Mouse (Mus musculus) frontal cortex, adult (tissue): ENCODE measurements around the gene Gucy2g.
"Not testable (repeated sequence)": the region's sequence is repeated elsewhere in the genome, so short reads cannot be mapped to it uniquely, and the experiment has no call there.

Source experiments
- ATAC-seq: cut with Nextera tagmentation; 2 replicates; pipeline ENCODE4 v1.9.2; 2017; ENCODE audit warnings: mild to moderate bottlenecking, moderate library complexity, mixed read lengths; ENCODE audit not compliant: low TSS enrichment

The Gucy2g gene

GRCm38 (mm10) chr19:55164162-55164561 lies 76.9 kb downstream of the Gucy2g start:
- ATAC-seq: no peak

GRCm38 (mm10) chr19:55162271-55162670 lies 78.8 kb downstream of the Gucy2g start:
- ATAC-seq: no peak

DNA sequence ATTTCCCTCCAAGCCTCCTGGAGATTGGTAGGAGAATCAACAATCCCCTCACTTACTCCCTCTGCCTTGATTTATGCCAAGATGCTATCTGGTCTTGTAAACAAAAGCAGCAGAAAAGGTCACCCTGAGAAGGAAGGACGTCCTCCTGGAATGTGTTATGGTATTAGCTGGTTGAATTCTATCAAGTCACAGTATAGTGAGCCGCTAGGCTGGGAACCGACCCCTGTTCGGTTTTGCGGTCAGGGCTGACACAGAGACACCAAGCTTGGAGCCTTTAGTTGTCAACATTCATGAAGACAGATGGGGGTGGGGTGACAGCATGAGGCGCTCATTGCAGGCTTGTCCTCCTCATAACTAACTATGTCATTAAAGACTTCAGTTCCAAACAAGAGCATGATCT lies 81.2 kb downstream of the Gucy2g start:
- ATAC-seq: no peak

DNA sequence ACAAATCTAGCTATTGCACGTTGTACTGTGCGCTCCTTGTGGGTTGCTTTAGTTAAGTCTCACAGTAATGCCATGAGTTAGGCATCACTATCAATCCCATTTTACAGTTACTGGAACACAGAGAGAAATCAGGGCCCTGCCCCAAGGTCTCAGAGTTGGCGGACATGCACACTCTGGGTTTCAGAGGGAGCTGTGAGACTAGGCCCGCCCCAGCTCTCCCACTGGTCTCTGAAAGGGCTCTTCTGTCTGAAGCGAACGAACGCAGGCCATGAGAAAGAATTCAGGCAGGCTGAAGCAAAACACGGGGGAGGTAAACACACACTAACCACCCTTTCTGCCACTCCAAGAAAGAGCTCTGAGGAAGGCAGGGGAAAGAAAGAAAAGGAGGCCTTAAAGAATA lies 82.4 kb downstream of the Gucy2g start:
- ATAC-seq: peak; percentile 27; the same call in 1 of the 2 replicates

GRCm38 (mm10) chr19:55157029-55157428 lies 84.0 kb downstream of the Gucy2g start:
- no peak for ATAC-seq

GRCm38 (mm10) chr19:55152983-55153382 lies 88.1 kb downstream of the Gucy2g start:
- no peak for ATAC-seq

- ATAC-seq: not testable (repeated sequence)
These were observed 88.8 kb downstream of the Gucy2g start for GRCm38 (mm10) chr19:55152274-55152673.

DNA sequence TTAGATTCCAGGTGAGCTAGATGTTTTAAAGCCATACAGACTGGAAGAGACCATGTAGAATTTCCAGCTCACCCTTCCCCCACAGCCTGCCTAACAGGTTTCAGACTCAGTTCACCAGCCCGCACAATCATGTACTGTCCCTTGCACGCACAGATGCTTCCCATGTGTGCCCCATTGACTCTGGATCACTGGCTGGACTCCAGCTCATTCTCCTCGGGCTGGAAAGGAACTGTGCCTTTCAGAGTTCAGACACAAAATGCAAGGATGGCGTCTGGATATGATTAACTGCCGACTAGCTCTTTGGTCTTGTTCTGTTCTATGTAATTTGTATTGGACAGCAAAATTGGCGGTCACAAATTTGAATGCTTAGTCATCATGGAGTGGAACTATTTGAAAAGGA lies 91.4 kb downstream of the Gucy2g start:
- no peak for ATAC-seq

GRCm38 (mm10) chr19:55148109-55148508 lies 92.9 kb downstream of the Gucy2g start:
- ATAC-seq: no peak
